Mouse (Mus musculus): ENCODE data around the gene Gm28553. TPM values are rescaled to one million over a fixed set of nuclear protein-coding genes. Genes with fewer than 3 reads are reported as not detected.
"Not testable (repeated sequence)": the region's sequence is repeated elsewhere in the genome, so short reads cannot be mapped to it uniquely, and the experiment has no call there.

Gene Gm28553
- not detected in 2 replicates for polyA plus RNA-seq (2015; fragmentation: Nextera tagmentation; extraction: Ambion mirVana)

DNA sequence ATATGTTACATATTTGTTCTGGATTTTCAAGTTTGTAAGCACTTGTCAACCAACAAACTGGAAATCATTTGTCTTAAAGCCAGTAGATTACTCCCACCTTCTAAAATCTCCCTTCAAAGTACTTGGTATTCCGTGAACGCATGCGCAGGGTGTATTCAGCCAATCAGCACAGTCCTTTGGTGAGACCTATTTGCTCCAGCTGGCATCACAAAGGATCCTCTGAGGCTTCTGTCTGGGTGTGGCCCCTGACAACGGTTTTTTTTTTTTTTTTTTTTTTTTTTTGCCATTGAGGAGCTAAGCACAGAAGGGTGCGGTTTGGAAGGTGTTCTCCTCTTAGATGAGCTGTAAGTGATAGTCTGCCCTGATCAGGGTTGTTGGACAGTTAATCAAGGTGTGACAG lies at the start of gene Gm28553:
TSS of gene Gm28553 (plus strand) at position 301 of the 400 bp plus-strand sequence.
- not testable (repeated sequence) for H3K27ac ChIP-seq (ENCODE audit: low read depth, low read length); H3K9ac ChIP-seq (ENCODE audit: low read depth, low read length); ATAC-seq; H3K36me3 ChIP-seq (ENCODE audit: control insufficient read depth, insufficient read depth); H3K4me3 ChIP-seq (ENCODE audit: low read depth, low read length); H3K4me2 ChIP-seq (replicated peaks; ENCODE audit: low read depth); H3K27me3 ChIP-seq (replicated peaks; ENCODE audit: control insufficient read depth, insufficient read depth, low read length); H3K4me1 ChIP-seq (replicated peaks; ENCODE audit: control insufficient read depth, insufficient read depth, low read length); H3K9me3 ChIP-seq (ENCODE audit: control insufficient read depth)
- WGBS, result no CpG with 5 or more reads among the region's 5 CpGs

Data from intestine, postnatal 0 days (tissue).